Mouse (Mus musculus) adrenal gland, postnatal 36 days (tissue): Measurements from ENCODE around the gene Cenpa. TPM values are rescaled to one million over a fixed set of nuclear protein-coding genes. Genes with fewer than 3 reads are reported as not detected.
A peak's percentile ranks its signal among the peaks of the same experiment; 100 is the strongest.

Source experiments
- DNase-seq, 2 experiments: peaks; one replicate each; pipeline ENCODE4 v3.0.0; 2021; ENCODE audit warnings: mixed read lengths in 1 of 2
- long read RNA-seq, 2 experiments: library from polyadenylated mRNA; stranded (forward); transcript quantifications; one replicate each; pipeline ENCODE4 v2.0.0; 2021; ENCODE audit warnings: borderline sequencing depth in 2 of 2
- total RNA-seq, 2 experiments: library from RNA; stranded (reverse); gene quantifications; 2 replicates each; pipeline ENCODE4 v1.2.3; 2021

Cenpa gene
- 10 to 100 TPM; 10.2 to 11.9 TPM for total RNA-seq
- long read RNA-seq, experiment 1, transcript Cenpa-202 (6 exons, 1,031 nt): major isoform, 7 of 12 reads
- long read RNA-seq, experiment 1, partial matches to known transcripts: 0 of 12 reads
- long read RNA-seq, experiment 1, other reads (novel, unspliced or antisense): 1 of 12 reads
- long read RNA-seq, experiment 2, transcript Cenpa-202 (6 exons, 1,031 nt): major isoform, 10 of 14 reads
- long read RNA-seq, experiment 2, partial matches to known transcripts: 0 of 14 reads
- long read RNA-seq, experiment 2, other reads (novel, unspliced or antisense): 2 of 14 reads

DNA sequence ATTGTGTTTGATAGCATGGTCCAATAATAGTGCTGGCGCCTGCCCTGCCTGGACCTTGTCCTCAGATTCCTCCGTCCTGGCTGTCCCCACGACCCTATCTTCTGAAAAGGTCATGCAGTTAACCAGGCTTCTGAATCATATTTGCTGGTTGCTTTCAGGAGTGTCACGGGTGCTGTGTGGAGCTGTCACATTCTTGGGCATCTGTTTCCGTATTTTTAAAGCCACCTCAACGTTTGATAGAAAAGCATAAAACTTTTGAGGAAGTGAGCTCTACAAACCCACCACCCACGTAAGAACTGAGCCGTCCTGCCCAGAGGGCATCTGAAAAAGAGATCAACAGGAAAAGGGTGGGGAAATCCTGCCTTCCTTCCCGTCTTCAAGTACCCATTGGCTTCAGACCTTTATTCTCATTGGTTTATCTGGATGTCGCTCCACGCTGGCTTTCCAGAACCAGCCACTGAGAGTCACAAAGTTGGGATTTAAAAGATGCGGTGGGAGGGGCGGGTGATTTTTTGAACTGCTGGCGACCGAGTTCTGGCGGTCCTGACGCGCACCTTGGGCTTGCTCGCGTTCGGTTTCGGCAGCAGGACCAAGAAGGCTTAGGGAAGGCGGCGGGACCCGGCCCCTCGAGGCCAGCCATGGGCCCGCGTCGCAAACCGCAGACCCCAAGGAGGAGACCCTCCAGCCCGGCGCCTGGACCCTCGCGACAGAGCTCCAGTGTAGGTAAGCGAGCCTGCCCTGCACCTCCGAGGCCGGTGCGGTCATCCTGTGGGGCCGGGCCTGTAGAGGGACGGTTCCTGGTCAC, at the start of gene Cenpa:
Gene Cenpa (plus strand): TSS at position 387 of the 805 bp plus-strand sequence.
- peak; percentile 87 to 91 for DNase-seq

DNA sequence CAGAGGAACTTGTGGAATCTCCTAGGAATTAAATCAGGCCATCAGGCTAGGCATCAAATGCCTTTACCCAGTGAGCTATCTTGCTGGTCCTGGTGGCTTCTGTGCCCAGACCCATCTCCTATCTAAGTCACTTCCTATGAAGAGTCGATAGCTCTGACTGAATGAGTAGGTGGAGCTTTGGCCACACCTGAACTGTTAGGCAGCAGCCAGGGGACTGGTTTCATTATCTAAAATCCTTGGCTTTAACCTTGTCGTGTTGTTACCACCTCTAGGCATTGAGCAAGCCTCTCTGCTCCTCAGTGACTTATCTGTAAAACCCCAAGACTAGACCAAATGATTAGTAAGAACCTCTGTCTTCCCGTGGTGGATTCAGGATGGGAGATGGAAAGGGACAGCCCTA, 49.2 kb upstream of the Cenpa start:
- peak; percentile 16 to 24 for DNase-seq

DNA sequence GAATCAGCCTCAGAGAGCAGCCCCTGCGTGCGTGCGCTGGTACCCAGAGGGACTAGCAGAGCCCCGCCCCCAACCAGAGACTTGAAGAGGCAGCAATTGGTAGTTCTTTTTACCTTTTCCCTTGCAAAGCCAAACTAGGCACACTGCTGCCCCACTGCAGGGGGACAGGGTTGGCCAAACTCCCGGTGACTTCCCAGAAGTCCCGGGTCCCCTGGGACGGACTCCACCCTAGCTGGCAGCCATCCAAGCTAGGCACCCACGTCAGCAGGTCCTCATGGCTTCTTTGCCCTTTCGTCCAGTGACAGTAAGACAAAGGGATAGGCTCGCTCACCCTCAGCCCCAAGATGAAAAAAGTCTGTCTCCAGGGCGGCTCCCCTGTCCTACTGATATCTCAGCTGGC, 48.7 kb upstream of the Cenpa start:
- DNase-seq: peak; percentile 89 to 91

DNA sequence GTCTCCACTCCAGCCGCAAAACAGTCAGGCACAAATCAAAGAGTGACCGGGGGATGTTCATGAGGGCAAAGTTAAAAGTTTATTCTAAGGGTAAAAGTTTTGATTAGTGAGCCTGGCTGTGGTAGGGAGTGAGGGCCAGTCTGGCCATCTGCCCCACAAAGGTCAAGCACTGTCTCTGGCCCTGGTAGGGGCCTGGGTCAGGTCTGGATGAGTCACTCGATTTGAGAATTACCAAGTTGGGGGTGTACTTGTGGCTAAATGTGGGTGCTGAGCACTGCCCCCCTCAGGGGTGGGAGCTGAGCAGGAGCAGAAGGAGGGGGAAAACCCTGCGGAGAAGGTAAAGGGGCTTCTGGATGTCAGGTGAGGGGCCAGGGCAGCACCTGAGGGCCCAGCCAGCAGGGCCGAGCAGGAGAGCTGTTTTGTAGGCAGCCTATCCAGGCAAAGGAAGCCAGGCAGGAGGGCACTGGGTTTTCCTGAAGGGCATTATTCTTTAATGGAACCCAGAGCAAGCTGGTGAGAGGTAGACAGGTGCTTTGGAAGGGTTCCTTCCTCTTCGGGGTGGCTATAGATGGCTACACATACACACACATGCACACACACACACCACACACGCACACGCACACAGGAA, 48.1 kb upstream of the Cenpa start:
- DNase-seq: peak; percentile 47 to 58

DNA sequence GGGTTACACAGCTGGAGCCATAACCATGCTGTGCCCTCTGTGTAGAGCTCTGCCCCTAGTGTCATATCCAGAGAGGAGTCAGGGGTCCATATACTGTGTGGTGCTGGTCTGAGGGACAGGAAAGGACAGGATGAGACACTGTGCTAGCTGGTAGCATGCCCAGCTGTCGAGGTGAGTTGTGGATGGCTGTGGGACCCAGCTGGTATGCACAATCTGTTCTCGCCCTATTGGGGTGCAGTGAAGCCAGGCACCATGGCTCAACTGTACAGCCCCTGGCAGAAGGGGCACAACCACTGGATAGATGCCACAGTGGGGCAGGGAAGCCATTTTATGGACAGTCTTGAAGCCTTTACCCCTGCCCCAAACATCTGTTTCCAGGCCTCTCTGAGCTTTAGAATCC, 47.4 kb upstream of the Cenpa start:
- DNase-seq: peak; percentile 39 to 54

DNA sequence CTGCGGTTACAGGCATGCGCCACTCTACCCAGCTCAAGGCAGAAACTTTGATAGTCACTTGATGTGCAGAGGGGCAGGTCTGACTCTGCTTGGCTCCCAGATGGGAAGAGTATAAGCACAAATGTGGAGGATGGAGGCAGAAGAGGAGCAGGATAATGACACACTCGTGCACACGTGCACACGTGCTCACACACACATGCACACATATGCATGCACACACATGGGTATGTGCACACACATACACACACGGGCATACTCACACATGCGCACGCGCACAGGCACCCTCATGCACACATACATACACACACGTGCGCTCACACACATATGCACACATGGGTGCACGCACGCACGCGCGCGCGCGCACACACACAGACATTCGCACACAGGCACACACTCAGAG, 46.0 kb upstream of the Cenpa start:
- DNase-seq: peak in 1 of 2 experiments; percentile 27

DNA sequence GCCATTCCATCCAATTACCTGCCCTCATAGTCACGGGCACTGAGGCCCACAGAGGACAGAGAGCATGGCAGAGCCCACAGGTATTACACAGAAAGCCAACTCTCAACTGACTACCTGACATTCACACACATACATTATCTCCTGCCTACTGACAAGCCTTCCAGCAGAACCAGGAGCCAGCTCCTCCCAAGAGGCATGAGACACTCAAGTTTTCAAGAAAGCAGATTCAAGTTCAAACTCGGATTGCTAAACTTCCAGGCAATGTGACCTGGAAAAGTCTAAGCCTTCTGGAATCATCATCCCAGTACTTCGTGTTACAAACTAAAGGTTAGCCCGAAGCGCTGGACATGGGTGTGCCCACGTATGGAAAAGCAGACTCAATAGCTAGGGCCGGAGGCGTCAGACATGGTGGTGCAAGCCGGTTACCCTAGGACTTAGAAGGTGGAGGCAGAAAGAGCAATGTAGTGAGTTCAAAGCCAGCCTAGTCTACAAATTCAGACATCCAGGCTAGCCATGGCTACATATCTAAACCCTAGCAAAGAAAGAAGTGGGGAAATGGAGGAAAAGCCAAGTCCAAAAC, 45.3 kb upstream of the Cenpa start:
- peak; percentile 13 for DNase-seq

DNA sequence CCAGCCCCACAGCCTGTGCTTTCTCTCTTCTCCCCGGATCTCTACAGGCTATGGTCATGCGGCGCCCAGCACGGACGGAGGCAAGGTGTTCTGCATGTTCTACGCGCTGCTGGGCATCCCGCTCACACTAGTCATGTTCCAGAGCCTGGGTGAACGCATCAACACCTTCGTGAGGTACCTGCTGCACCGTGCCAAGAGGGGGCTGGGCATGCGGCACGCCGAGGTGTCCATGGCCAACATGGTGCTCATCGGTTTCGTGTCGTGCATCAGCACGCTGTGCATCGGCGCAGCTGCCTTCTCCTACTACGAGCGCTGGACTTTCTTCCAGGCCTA, 44.8 kb upstream of the Cenpa start:
- DNase-seq: peak; percentile 46

DNA sequence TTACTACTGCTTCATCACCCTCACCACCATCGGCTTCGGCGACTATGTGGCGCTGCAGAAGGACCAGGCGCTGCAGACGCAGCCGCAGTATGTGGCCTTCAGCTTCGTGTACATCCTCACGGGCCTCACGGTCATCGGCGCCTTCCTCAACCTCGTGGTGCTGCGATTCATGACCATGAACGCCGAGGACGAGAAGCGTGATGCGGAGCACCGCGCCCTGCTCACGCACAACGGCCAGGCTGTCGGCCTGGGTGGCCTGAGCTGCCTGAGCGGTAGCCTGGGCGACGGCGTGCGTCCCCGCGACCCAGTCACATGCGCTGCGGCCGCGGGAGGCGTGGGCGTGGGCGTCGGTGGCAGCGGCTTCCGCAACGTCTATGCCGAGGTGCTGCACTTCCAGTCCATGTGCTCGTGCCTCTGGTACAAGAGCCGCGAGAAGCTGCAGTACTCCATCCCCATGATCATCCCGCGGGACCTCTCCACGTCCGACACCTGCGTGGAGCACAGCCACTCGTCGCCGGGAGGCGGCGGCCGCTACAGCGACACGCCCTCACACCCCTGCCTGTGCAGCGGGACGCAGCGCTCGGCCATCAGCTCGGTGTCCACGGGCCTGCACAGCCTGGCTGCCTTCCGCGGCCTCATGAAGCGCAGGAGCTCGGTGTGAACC, 44.3 kb upstream of the Cenpa start:
- DNase-seq: peak; percentile 56 to 57

DNA sequence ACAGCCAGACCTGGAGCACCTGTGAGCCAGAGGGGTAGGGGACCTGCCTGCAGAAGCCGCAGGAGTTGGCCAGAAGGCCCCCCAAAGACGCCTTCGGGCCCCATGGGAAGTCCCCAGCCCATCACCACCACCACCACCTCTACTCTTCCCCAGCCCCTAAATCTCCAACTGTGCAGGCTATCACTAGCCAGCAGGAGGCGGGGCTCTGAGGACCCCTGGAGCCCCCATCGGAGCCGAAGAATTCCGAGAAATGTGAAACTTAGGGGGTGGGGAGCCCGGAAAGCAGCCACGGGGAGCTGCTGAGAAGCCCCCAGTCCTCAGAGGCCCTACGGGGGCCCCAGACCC, 43.8 kb upstream of the Cenpa start:
- no peak for DNase-seq

DNA sequence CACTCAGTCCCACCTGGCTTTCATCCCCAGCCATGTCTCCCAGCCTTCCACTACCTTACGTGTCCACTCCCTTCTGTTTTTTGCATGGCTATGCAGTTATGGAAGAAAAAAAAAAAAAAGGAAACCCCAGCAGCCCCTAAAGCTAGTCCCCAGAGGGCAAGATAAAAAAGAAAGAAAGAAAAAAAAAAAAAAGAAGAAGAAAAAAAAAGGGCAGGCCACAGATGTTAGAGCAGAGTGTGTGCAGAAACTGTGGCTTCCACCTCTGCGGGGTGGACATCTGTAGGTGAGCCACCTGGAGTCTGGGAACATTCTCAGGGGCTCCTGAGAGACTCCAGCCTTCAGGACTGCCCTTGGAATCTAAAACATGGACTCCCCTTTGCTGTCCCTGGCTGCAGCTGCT, 43.2 kb upstream of the Cenpa start:
- no peak for DNase-seq

DNA sequence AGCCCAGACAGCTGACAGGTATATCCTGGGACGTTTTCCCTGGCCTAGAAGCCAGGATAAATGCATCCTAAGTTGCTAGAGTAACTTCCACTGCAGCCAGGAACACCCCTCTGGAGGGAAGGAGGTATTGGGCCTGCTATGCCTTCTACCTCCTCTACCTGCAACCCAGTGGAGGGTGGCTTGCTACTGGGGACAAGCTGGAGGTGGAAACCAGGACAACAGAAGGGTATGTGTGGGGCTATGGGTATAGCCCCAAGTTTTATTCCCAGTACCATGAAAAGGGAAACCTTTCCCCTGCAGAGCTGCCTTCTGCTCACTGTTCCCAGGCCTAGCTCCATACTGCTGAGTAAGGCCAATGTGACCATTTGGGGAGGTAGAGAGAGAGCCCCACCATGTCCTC, 42.3 kb upstream of the Cenpa start:
- DNase-seq: peak in 1 of 2 experiments; percentile 11

DNA sequence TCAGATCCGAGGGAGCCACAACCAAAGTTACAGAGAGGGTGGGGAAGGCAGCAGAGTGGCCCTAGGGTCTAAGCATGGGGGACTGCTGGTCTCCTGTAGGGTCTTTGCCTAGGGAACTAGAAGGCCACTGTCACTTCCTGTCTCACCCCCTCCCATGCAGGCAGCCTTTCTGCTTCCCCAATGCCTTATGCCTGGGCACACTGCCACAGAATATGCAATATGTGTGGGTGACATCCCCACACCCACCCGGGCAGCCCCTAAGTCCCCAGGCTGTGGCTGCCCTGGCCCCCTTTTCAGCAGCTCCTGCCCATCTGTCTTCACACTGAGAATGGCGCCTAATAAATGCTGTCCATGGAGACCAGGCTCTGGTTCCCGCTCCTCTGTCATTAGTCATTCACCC, 41.7 kb upstream of the Cenpa start:
- peak in 1 of 2 experiments; percentile 36 for DNase-seq

DNA sequence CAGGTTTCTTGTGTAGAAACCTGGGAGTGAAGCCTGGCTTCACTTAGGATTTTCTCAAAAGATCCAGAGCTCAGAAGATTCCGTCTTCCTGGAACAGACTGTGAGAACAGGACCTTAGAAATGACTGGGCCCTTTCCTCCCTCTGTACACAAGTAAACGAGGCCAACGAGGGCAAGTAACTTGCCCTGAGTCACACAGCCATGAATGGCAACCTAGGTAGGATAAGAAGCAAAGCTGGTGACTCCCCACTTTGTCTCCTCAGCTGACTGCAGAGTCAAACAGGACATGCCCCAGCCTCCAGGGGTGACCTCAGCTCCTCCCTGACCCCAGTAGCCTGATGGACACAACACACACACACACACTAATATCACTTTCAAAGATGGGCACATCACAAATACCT, 41.2 kb upstream of the Cenpa start:
- DNase-seq: peak in 1 of 2 experiments; percentile 24

DNA sequence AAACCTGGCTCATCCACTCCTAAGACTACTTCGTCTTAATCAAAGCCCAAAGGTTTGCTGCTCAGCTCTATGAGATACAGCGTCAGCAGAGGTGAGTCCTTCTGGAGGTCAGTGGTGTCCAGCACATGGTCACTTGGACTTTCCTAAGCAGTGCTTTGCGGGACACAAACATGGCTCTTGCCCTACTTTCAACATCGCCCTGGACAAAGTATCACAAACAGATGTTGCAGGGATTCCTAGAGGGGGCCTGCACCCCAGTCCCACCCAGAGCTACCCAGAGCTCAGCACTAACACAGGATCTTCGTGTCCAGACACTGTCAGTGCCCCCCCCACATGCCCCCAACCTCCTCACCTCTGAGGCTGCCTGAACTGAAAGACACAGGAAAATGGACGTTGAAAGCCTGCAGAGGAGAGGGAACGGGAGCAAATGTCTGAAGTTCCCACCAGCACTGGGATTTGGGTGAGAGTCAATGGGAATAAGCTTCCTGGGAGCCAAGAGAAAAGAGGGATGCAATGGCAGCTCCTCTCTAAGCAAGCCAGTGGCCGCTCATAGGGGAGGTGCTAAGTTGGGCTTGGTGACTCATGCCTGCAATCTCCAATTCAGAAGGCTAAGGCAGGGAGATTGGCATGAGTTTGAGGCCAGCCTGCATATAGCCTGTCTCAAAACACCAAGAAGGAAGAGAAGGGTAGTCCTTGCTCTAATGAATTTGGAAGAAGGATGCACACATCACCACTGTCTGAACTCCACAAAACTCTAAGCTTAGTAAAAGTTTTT, 40.1 kb upstream of the Cenpa start:
- DNase-seq: peak; percentile 69 to 73

DNA sequence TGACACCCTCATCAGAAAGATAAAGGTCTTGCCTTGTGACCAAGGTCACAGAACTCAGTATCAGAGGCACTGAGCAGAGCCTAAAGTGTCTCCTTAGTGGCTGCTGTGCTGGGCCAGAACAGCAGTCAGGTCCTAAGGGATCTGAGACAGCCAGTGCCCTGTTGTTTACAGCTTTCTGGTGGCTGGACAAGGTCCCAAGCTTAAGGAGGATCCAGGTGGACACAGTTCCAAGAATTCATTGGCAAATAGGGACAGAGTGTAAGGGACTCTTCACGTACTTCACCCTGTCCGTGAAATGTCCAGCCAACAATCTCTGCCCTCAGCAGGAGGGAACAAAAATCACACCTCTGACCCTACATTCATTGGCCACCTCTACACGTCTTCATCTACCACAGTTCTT, 38.1 kb upstream of the Cenpa start:
- DNase-seq: peak; percentile 32 to 34

DNA sequence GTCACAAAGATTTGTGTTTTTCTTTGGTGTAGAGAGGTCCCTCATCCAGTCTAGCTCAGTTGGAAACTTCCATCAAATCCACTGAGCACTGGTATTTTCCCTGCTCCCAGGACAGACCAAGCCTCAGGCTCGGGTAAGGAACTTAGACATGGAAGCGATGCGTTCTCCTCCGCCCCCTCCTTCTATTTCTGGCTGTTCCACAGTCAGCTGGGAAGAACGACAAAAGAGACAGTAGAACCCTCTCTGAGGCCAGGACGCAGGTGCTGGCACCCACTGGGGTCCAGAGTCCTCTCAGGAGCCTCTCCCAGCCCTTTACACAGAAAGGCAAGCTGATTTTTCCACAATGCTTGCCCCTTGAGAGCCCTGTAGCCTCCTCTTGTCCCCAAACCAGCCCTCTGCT, 36.2 kb upstream of the Cenpa start:
- peak in 1 of 2 experiments; percentile 21 for DNase-seq

DNA sequence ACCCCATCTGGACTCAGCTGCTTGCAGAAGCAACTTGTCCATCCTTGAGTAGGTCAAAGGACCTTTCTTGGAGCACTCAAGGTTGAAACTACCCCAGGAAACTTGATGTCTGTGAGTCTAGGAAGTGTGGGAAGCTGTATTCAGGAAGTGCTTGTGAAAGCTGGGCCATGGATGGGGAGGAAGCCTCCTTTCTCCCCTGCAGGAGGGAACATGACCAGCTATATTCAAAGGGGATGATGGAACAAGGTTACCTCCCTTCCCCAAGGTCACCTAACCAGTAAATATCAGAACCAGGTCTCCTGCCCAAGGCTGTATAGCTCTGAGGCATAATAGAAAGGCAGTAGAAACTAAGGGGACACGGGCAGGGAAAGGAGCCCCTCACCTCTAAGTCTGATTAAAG, 34.4 kb upstream of the Cenpa start:
- DNase-seq: peak in 1 of 2 experiments; percentile 19

DNA sequence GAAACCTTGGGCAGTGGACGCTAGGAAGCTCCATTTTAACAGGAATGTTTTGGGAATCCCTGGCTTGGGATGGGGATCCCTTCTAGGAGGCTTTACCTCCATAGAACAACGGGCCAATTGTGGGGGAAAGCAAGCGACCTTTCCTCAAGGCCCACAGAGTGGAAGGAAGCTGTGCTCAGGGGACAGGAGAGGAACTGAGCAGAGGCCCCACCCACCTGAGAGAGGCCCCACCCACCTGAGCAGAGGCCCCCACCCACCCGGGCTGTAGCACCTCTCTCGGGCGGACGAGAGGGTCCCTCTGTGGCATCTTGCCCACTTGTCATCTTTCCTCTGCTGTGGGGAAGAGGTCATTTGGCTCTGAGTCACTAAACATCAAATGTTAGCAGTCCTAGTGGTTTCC, 29.6 kb upstream of the Cenpa start:
- DNase-seq: peak; percentile 24 to 55

DNA sequence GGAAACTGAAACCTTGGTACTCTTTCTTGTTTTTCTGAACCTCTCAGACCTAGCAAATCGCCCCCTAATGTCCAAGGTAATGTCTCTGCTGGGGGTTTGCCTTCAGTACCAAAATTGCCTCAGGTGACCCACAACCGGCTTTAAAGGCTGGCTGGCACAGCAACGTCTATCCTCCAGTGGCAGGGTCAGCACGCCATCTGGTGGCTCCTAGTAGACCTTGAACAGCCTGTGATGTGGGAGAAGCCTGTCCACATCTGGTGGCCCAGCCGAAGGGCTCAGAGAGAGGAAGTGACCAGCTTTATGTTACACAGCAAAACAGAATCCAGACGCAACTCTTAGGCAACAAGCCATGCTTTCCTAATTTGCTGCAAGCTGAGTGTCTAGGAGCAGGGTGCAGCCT, 28.5 kb upstream of the Cenpa start:
- peak; percentile 90 for DNase-seq

DNA sequence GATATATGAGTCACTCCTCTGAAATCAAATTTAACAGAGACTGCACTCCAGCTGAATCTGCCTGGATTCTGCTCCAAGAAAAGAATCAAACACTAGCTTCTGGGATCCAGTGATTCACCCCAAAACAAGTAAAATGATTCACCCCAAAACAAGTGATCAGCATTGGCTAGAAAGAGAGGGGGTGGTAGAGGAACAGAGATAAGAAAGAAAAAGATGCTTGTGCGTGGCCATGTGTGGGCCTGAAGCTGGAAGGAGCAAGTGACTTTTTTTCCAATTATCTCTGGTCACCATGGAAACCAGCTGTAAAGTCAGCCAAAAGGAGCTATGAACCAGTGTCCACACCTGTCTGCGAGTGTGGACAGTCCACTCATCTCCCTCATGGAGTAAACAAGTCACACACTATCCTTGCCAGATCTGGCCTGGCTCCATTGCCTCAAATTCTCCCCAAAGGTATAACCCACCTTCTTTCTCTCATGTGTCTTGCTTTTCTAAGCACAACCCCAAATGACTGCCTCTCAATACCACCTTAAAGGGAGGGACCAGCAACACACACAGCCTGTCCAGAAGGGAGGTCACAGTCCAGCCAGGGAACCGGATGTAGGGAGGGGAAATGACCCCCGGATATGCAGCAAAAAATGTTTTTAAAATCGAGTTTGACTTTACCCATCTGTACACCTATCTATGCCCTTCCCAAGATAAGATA, 22.9 kb upstream of the Cenpa start:
- no peak for DNase-seq
